Mouse (Mus musculus) CH12.LX (cell line): ENCODE measurements around the gene Ap2b1.

Experiments
- CTCF ChIP-seq, 2 experiments: IDR thresholded peaks in 1 of 2; conservative IDR thresholded peaks in 1 of 2; 2 replicates each; pipeline ENCODE4 v1.5.1; 2011 to 2012; ENCODE audit warnings: low read depth in 2 of 2, low read length in 2 of 2, improper control_type of control experiment in 1 of 2, inconsistent platforms in 1 of 2, mild to moderate bottlenecking in 1 of 2, moderate library complexity in 1 of 2
- EP300 ChIP-seq: IDR thresholded peaks from 2 replicates; pipeline ENCODE4 v1.6.1; 2011; ENCODE audit warnings: low read length, improper control_type of control experiment
- HCFC1 ChIP-seq: IDR thresholded peaks from 2 replicates; pipeline ENCODE4 v1.6.1; 2012; ENCODE audit warnings: low read depth, mild to moderate bottlenecking, inconsistent platforms, low read length, improper control_type of control experiment
- POLR2A ChIP-seq: IDR thresholded peaks from 2 replicates; pipeline ENCODE4 v1.6.1; 2011; ENCODE audit warnings: low read depth, mild to moderate bottlenecking, improper control_type of control experiment, low read length
- TBP ChIP-seq: conservative IDR thresholded peaks from 2 replicates; pipeline ENCODE4 v1.6.1; 2011; ENCODE audit warnings: low read depth, low read length, improper control_type of control experiment
- USF1 ChIP-seq: IDR thresholded peaks from 2 replicates; pipeline ENCODE4 v1.6.1; 2014; ENCODE audit warnings: low read depth, mild to moderate bottlenecking, inconsistent platforms, low read length, improper control_type of control experiment
- USF2 ChIP-seq: conservative IDR thresholded peaks from 2 replicates; pipeline ENCODE4 v1.6.1; 2011; ENCODE audit warnings: low read depth, low read length, improper control_type of control experiment
- ZC3H11A ChIP-seq: IDR thresholded peaks from 2 replicates; pipeline ENCODE4 v1.6.1; 2012; ENCODE audit warnings: low read depth, mild to moderate bottlenecking, inconsistent platforms, low read length, improper control_type of control experiment
- ZMIZ1 ChIP-seq: IDR thresholded peaks from 2 replicates; pipeline ENCODE4 v1.6.1; 2012; ENCODE audit warnings: low read depth, mild to moderate bottlenecking, inconsistent platforms, low read length, improper control_type of control experiment
- ZNF384 ChIP-seq: IDR thresholded peaks from 2 replicates; pipeline ENCODE4 v1.6.1; 2012; ENCODE audit warnings: low read depth, low read length, improper control_type of control experiment, inconsistent platforms

GRCm38 (mm10) chr11:83302526-83303251 is 3.9 kb downstream of the Ap2b1 start, which contains the start of gene Pex12:
- TF ChIP-seq USF1 (no peak; the same call in 1 of the 2 replicates), CTCF (conservative IDR thresholded peaks at IDR 0.05 in 1 of 2, IDR thresholded peaks at IDR 0.05 in 1 of 2; ENCODE audit: low read depth in 2 of 2, low read length in 2 of 2) (no peak), EP300 (no peak), ZMIZ1 (peak; percentile 77), USF2 (no peak), HCFC1 (peak; percentile 95), ZNF384 (no peak), POLR2A (peak; percentile 86), ZC3H11A (no peak), TBP (peak; percentile 83; the same call in 1 of the 2 replicates)
